Mouse (Mus musculus) ES-Bruce4 (cell line): ENCODE measurements around the gene Col28a1.

ENCODE experiments used
- CTCF ChIP-seq: IDR thresholded peaks from one replicate; pipeline ENCODE4 v1.8.1; 2011; ENCODE audit warnings: low read depth, low read length
- POLR2A ChIP-seq: IDR thresholded peaks from one replicate; pipeline ENCODE4 v1.8.1; 2011; ENCODE audit warnings: low read length; ENCODE audit not compliant: insufficient read depth

GRCm38 (mm10) chr6:8059199-8059598 is 133.2 kb downstream of the Col28a1 start:
- no peak for TF ChIP-seq POLR2A
- no peak for TF ChIP-seq CTCF
